Mouse (Mus musculus): ENCODE measurements around the gene Spdye4a.

DNA sequence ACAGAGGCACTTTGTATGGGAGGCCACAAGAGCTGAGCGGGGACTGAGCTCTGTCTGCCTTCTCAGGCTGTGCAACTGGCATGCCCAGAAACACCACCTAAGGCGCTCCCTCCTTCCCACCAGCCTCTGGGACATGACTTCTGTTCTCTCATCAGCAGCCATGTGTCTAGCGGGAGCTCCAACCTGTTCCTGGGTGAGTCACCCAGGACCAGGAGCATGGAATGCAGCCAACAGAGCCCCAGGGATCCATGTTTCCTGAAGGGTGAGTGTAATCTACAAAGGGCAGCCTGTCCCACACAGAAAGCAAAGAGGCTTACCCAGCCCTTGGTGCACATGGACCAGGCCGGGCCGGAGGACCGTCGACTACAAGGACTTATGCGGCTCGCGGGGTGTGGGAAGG is 38.0 kb upstream of the Spdye4a start:
- TF ChIP-seq CTCF (IDR thresholded peaks at IDR 0.05) (no peak), EP300 (IDR thresholded peaks at IDR 0.05) (no peak)
